Mouse (Mus musculus): ENCODE results near the gene Hdac8.

Gene Hdac8

DNA sequence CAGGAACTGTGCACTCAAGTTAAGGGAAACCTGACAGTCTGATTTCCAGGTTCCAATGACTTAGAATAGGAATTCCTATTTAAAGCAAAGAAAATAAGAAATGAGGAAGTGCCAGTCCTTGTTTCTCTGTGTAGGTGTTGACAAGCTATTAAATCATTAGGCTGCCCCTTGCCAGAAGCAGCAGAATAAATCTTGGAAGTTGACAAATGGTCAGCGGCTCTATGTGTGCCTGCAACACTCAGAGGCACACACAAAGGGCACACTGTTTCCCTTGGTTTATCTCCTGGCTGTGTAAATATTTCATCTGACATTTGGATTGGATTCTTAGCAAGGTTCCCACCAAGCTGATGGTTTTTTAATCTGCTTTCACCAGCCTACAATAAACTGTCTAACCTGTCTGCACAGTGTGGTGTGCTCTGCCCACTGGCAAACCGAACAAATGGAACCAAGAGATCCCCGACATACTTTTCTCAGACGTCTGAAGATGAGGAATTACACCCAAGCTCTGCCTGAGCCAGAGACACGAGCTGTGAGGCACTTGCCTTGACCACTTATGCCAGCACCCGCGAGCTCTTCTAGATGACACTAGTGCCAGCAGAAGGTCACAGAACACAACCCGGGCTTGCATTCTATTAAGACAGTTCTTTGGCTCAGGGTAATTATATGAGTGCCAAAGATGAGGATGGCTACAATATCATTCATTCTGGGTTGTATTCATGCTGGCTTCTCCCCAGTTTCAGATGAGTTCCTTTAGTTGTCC is 165.6 kb downstream of the Hdac8 start:
- DNase-seq (ENCODE audit: low spot score): no peak

DNA sequence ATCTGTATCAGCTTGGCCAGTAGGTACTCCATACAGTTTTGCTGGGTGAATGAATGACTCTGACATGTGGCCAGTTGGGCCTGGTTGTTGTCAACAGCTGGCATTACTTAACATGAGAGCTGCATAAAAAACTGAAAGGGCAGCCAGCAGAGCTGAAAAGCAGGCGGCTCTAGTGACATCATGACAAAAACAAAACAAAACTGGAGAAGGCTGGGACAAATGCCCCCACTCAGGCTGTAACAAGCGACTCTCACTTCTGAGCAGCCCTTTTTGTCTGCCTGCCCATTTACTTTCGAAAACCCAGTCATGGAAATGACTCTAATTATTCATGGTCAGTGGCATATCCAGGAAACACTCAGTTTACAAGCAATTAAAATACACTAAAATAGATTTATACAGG is 185.5 kb downstream of the Hdac8 start:
- DNase-seq (ENCODE audit: low spot score): no peak

DNA sequence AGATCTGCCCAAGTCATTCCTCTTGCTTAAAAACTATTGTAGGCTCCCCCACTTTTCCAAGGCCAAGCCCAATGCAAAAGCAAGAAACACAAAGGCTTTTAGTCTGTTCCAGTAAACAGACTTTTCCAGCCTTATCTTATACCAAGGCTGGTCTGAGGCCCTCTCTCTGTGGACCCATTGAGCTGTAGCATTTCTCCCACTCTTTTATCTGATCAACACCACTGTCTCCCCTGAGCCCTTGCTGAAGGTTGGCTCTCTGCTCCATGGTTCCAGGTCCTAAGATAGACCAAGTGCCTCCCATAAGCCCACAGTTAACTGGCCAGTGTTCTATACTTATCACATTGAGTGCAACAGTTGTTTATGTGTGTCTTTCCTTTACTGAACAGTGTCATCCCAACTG is 185.9 kb downstream of the Hdac8 start:
- no peak for DNase-seq (ENCODE audit: low spot score)

DNA sequence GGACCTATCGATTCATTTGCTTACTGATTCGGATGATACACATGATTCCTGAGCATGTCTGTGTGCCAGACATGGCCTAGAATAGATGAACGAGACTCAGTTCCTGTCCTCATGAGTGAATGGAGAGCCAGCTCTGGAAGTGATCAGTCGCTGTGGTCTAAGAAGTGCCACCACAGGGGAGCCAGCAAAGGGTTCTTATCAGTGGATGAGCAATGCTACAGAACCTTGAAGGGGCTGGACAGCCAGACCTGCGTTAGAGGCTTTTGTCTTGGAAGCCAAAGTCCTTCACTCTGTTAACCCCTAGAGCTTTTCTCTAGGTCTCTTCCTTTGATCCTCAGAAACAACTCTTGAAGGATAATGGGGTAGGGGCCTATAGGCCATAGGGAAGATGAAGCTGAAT is 186.4 kb downstream of the Hdac8 start:
- no peak for DNase-seq (ENCODE audit: low spot score)

DNA sequence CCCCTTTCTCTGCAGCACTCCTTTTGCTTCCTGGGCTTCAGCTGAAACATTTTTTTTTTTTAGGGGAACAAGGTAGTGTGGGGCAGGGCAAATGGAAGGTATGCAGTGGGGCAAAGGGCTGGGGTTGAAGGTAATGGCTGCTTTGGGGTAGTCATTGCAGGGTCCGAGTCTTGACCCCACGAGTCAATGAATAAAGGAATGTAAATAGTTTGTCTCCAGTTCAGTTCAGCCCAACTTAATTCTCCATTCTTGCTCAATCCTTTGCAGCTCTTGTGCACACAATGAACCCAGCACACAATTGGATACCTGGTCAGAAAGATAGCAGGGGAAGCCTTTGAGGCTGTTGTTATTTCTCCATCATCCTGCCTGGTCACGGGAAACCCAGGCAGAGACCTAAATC is 194.0 kb downstream of the Hdac8 start:
- DNase-seq (ENCODE audit: low spot score): no peak

DNA sequence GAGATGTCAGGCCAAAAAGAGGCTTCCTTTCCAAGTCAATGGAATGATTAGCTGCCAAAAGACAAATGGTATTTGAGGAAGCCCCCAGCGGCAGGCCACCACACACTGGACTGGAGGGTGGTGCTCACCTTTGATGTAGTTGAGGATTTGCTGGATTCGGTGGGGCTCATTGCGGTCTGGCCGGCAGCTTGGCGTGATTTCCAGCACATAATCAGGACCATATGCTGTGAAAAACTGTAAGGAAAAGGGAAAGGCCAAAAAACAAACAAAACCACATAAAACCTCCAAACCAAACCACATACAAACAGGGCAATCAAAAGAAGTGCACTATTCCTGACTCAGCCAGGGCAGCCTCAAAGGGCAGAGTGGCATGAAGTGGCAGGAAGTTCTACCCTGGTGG is 197.6 kb downstream of the Hdac8 start:
- DNase-seq (ENCODE audit: low spot score): no peak

DNA sequence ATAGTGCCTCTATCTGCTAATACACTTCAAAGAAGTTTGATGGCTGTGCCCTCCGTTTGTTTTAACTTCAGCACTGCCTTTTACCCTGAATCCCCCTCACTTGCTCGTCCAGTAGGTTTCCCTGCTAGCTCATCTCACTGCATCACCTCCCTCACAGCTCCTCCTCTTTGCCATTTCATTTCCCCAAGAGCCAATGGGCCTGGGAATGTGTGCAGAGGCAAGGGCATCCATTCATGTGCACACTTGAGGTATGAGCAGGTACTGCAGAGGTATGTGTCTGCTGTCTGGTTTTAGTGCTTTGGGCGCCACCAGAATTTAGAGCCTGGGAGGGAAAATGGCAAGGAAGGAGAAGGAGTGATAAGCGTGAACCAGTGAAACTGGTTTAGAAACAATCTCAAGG is 199.4 kb downstream of the Hdac8 start:
- DNase-seq (ENCODE audit: low spot score): no peak

DNA sequence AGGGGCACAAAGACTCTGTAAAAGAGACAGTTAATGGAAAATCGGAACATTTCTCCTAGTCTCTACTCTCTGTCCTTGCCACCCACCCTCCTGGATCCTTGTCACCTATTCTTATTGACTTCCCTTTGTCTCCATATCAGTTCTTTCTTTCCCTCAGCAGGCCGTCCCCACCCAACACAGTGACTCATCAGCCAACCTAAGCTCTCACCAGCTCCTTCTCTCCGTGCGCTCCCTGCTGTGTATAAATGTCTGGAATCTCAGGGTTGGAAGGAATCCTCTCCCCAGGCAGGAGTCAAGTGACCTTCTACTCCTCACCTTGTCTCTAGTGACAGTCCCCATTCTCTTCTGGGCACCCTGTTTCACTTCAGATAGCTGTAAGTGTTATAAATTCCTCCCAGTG is 200.2 kb downstream of the Hdac8 start:
- DNase-seq (ENCODE audit: low spot score): no peak

DNA sequence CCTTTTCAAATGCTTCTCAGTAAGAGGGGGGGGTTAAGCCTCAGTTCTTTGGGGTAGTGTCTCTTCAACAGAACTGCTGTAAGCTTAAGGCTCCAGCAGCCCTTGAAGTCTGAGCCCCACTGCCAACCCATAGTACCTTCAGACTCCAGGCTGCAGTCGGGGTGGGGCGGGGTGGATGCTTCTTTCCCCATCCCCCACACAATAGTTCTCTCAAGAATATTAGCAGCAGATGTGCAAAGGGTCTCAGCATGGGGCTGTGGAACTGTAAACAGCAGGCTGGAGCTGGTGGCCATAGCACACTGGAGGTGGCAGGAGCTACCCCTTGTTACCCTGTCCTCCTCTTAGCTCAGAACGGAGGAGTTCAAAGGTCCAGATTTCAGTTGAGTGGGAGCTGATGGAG is 202.7 kb downstream of the Hdac8 start:
- no peak for DNase-seq (ENCODE audit: low spot score)

DNA sequence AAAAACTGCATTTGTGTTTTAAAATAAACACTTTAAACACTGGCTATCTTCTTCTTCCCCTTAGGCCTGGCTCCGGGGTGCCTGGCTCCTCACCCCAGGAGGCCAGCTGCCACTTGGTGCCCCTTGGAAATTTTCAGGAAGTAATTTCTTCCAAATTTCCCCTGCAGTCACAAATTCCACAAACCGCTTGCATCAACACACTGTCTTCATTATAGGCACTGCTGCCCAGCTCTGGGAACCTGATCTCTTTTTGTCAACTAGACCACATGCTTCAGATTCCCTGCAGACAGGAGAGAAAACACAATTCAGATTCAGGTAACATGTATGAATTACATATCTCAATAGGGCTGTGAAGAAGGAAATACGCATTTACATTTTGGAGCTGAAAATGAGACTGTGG is 220.3 kb downstream of the Hdac8 start:
- DNase-seq (ENCODE audit: low spot score): no peak

DNA sequence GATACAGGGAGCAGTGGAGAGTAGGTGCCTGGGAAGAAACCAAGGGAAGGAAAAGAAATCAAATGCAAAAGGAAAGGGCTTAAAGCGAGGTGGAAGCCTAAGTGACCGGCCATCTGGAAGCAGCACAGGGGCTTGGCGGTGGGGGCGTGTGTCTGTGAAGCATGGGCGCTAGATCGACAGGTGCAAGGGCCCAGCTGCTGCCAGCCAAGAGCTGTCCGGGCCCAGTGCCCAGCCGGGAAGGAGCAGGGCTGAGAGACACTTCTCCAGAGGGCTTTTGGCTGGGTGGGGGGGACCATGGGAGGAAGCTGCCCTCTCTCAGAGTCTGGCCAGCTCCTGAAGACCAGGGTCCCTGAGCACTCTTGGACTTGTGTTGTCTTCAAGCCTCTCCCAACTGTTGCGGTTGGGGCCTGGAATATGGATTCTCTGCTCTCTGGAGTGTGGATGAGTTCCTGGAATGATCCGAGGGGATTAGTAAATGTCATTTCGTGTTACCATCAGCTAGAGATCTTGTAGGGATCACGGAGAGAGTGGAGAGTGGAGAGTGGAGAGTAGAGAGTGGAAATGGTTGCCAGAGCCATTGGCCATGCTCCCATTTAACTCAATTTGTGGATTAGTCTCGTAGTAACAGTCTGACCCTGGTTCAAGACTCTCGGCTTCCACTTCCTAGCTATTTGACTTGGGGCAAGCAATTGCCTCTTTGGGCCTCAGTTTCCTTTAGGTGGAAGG is 242.4 kb downstream of the Hdac8 start:
- DNase-seq (ENCODE audit: low spot score): no peak

DNA sequence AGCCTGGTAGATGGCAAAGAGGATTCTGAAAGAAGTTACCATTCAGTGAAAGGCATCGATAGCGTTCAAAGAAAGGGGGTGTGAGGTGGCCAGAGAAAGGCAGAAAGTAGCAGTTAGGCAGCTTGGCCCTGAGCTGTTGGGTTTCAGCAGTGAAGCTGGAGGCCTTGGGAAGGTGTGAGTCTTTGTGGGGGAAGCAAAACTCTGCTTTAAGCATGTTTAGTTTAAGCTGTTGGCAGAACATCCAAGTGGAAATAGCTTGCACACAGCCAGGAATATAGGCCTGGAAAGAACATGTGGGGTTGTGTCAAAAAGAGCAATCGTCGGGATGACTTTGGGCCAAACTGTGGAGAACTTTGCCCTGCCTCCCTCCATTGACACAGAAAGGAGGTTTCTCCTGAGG is 245.4 kb downstream of the Hdac8 start:
- no peak for DNase-seq (ENCODE audit: low spot score)

DNA sequence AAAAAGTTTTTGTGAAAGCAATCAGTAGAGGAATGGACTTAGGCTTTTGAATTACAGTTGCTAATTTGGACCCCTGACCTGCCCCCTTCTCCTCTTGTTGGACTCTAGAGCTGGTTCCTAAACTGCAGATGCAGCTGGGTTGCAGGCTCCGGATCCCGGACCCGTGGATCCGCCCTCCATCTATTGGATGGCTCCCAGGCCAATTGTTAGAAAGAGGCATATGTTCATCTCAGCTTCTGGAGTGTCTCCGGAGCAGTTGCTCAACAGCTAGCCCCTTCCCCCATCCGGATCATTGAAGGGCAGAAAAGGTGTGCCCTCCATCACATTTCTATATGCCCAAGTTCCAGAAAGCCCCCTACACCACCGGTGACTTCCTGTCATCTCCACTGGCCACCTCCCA is 251.3 kb downstream of the Hdac8 start:
- DNase-seq (ENCODE audit: low spot score): peak; percentile 7

DNA sequence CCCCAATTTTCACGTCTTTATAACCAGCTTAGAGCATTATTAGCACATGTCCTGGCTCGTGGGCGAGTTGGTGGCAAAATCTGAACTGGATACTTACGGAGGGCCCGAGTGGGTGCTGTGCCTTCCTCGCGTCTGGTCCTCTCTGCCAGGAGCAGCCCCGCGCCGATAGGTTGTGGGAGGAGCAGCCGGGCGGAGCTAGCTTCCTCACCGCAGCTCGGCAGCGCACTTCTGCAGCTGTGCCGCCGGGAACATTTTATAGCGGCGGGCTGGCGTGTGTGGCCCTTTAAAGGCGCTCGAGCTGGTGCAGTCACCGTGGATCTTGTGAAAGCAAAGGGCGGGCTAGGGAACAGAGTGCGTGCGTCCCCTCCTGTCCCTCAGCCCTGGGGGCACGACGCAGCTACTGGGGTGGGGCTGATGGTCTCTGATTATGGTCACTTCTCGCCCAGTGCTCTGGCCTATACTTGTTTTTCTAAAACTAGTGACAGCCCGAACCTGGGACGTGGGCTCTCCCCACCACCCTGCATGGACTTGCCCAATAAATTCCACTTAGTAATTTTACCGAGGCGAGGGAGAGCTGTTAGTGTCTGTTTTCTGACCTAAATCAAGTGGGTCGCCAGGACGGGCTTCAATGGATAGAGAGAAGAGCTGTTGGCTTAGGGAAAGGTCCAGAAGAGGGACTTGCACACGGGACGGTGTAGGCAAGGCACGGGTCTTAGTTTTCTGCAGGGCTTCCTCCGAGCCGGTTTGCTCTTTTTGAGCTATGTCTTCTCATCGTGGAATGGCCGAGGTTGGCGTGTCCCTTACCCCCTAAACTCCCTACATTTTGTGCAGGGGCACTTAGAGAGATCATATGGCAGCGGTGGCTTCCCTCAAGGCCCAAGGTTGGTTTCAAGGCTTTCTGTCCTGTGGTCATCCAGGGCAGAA is 253.0 kb downstream of the Hdac8 start, which contains the start of gene Cited1:
Gene Cited1 (minus strand): TSS at position 245 of the 924 bp plus-strand sequence.
- peak; percentile 69 for DNase-seq (ENCODE audit: low spot score)

DNA sequence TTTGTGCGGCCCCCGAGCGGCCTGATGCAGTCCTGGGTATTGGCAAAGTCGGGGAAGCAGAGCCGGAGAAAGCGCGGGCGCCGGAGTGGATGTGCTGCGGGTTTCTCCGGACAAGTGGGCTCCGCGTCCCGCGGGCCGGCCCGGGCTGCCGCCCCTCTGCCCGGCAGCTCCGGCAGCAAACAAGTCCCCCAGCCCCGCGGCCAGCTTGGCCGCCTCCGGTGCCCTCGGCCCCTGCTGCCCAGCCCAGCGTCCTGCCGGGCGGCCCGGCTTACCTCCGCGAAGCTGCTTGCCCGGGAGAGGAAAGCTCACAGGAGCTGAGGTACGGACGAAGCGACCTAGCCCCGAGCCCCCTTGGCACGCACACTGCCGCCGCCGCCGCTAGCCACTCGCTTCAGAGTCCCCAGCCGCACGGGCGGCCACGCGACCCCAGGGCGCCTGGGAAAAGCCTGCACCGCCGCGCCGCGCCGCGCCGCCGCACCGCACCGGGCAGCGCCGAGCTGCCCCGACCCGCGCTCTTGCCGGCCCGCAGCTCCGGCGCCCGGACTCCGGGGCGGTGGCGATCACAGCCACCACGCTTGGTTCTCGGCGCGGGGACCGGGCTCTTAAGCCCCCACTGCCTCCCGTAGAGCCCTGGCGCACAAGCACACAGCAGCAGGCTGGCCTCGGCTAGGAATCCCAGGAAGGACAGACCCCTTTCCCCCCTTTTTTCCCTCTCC is 253.8 kb downstream of the Hdac8 start:
- DNase-seq (ENCODE audit: low spot score): peak; percentile 11

DNA sequence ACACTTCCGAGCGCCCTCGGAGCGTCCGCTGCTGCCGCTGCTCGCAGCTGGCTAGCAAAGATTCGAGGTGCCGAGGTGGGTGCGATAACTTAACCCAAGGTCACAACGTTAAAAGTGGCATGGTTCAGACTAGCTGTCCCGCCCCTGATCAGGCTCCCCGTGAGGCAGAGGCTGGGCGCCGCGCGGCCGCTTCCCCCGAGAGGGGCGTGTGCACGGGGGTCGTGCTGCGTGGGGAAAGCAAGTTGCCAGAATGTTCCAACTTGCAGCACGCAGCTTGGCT is 254.3 kb downstream of the Hdac8 start:
- DNase-seq (ENCODE audit: low spot score): peak; percentile 7

DNA sequence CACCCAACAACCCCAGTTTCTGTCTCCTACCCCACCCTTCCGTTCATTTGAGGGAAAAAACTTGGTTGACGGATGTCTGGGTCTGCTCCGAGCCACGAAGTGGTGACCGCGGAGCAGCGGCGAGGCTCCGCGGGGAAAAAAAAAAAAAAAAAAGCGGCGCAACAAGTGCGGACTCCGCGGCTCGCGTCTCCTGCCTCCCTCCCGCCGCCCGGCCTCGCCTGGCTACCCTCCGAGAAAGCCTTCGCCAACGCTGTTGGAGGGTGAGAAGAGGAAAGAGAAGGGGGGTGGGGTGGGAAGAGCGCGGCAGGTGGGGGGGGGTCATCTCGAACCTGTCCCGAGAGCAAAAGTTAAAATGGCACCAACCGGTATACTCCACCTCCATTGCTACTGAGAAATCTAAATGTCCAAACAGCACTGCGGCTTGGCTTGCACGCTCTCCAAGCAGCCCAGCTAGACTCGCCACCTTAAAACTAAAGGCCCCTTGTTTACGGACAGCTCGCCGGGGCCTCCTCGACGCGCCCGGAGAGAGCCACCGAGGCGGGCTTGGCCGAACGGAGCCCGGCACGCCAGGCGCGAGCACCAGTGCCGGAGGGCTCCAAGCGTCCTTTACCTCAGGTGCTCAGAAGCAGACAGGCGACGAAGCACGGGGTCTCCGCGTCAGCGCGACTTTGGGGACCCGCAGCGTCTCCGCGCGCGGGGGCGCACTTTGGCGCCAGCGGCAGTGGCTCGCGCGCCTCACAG is 254.8 kb downstream of the Hdac8 start:
- DNase-seq (ENCODE audit: low spot score): no peak

DNA sequence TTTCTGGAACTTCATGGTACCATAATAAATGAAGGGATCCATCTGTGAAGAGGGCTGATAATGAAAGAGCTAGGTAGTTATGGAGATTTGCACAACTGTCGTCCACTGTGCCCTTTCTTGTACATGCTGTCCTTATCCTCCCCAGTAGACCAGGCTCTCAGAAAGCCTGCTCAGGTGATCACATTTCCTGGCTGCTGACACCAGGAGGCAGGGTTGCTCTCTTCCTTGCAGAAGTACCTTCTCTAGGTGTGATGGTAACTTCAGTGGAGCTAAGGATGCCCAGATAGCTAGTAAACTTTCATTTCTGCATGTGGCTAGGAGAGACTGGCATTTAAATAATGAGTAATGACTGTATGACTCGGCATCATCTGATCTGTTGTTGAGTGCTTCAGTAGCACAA is 260.8 kb downstream of the Hdac8 start:
- DNase-seq (ENCODE audit: low spot score): no peak
